Mouse (Mus musculus) brain, embryonic 14.5 days (tissue): Measurements from ENCODE around the gene Pdia4.

ENCODE experiments used
- CTCF ChIP-seq: fragments of 200-500 bp; IDR thresholded peaks from 2 replicates; pipeline ENCODE4 v1.5.1; 2012; ENCODE audit warnings: inconsistent platforms, mild to moderate bottlenecking, moderate library complexity, borderline replicate concordance; ENCODE audit not compliant: insufficient read depth, insufficient read length; ENCODE audit errors: extremely low read depth
- POLR2A ChIP-seq: fragments of 200-500 bp; IDR thresholded peaks from 2 replicates; pipeline ENCODE4 v1.6.1; 2012; ENCODE audit warnings: mild to moderate bottlenecking, inconsistent platforms, borderline replicate concordance; ENCODE audit not compliant: poor library complexity, insufficient read depth, insufficient read length, severe bottlenecking; ENCODE audit errors: extremely low read depth

- TF ChIP-seq POLR2A = no peak
- TF ChIP-seq CTCF = no peak
These were observed 3.0 kb downstream of the Pdia4 start for GRCm38 (mm10) chr6:47810181-47810580.
